16 mouse cellular contexts compared by ENCODE assay signal in genomic region chr4:10201835-10202234, GRCm38 (mm10).
DNase-seq lines count a peak whose midpoint lies in the region; ATAC-seq and TF ChIP-seq lines count a peak whose summit lies in the region.
"Had no signal": no experiment of that assay in that cellular context is flagged by ENCODE, and none has a peak within 500 bp of the region (broad histone marks: within the 10 kb centered on the region; RNA-seq: fewer than 3 reads in every experiment).

No protein-coding gene starts in this region.

- TF ChIP-seq EP300 in heart, adult 2 months (IDR thresholded peaks at IDR 0.05; ENCODE audit: insufficient read depth, low read depth, low read length) = no peak
- TF ChIP-seq EP300 in lung, postnatal 0 days (IDR thresholded peaks at IDR 0.05) = no peak

- H3K27me3 ChIP-seq in heart, adult 2 months (ENCODE audit: control insufficient read depth, insufficient read depth, low read length) = no peaks in the 10 kb centered on the region
- H3K27me3 ChIP-seq in lung, postnatal 0 days (replicated peaks; ENCODE audit: insufficient read depth, low read length) = no peaks in the 10 kb centered on the region
- H3K27me3 ChIP-seq in embryonic facial prominence, embryonic 11.5 days (ENCODE audit: control insufficient read depth, insufficient read depth, low read length) = no peaks in the 10 kb centered on the region
- H3K27me3 ChIP-seq in midbrain, postnatal 0 days (ENCODE audit: insufficient read depth, low read length) = no peaks in the 10 kb centered on the region
- H3K27me3 ChIP-seq: heart, embryonic 15.5 days; liver, embryonic 12.5 days; neural tube, embryonic 15.5 days had no signal

- no peak for DNase-seq in heart, adult 2 months
- DNase-seq in heart, adult 18-20 months = no peak
- DNase-seq in lung, postnatal 0 days (ENCODE audit: low spot score) = peak; percentile 15
- DNase-seq in lung, postnatal 14 days = no peak
- DNase-seq in embryonic facial prominence, embryonic 11.5 days (ENCODE audit: low spot score) = peak; percentile 77
- DNase-seq in midbrain, postnatal 0 days (ENCODE audit: low spot score) = peak; percentile 42
- no peak for DNase-seq in T-cell, adult 2 months (ENCODE audit: low spot score)
- no peak for DNase-seq in gastrocnemius, adult 18-20 months (ENCODE audit: low spot score)
- DNase-seq: adrenal gland, postnatal 10 days; gastrocnemius, postnatal 25 days; lung, postnatal 36 days; right cerebral cortex, postnatal 25 days; thymus, postnatal 36 days had no signal

- 38% methylated on average over 3 of the region's 3 CpGs for WGBS in heart, adult 2 months
- 38% methylated on average over 3 of the region's 3 CpGs for WGBS in lung, postnatal 0 days
- WGBS in embryonic facial prominence, embryonic 11.5 days = 28% methylated on average over 3 of the region's 3 CpGs
- 43% methylated on average over 3 of the region's 3 CpGs for WGBS in midbrain, postnatal 0 days

- no peaks in the 10 kb centered on the region for H3K79me2 ChIP-seq in heart, adult 2 months (replicated peaks; ENCODE audit: control insufficient read depth, insufficient read depth, low read length)

- TF ChIP-seq POLR2A in heart, adult 2 months (IDR thresholded peaks at IDR 0.05; ENCODE audit: insufficient read depth, low read depth, low read length) = no peak

- no peaks in the 10 kb centered on the region for H3K36me3 ChIP-seq in heart, adult 2 months (ENCODE audit: control insufficient read depth, insufficient read depth, low read length)
- no peaks in the 10 kb centered on the region for H3K36me3 ChIP-seq in lung, postnatal 0 days (ENCODE audit: insufficient read depth, low read length)
- H3K36me3 ChIP-seq in embryonic facial prominence, embryonic 11.5 days (replicated peaks; ENCODE audit: control insufficient read depth, insufficient read depth, low read depth, low read length) = no peaks in the 10 kb centered on the region
- H3K36me3 ChIP-seq in midbrain, postnatal 0 days (ENCODE audit: insufficient read depth, low read length) = no peaks in the 10 kb centered on the region
- H3K36me3 ChIP-seq: heart, embryonic 15.5 days; liver, embryonic 12.5 days; neural tube, embryonic 15.5 days had no signal

- H3K27ac ChIP-seq in heart, adult 2 months = no peak overlapping the region
- no peak overlapping the region for H3K27ac ChIP-seq in lung, postnatal 0 days (ENCODE audit: low read length)
- no peak overlapping the region for H3K27ac ChIP-seq in embryonic facial prominence, embryonic 11.5 days (replicated peaks; ENCODE audit: low read depth, low read length)
- no peak overlapping the region for H3K27ac ChIP-seq in midbrain, postnatal 0 days (ENCODE audit: low read depth, low read length)
- H3K27ac ChIP-seq: heart, embryonic 15.5 days; liver, embryonic 12.5 days; neural tube, embryonic 15.5 days had no signal

- no peak overlapping the region for H3K4me3 ChIP-seq in heart, adult 2 months
- H3K4me3 ChIP-seq in lung, postnatal 0 days (ENCODE audit: low read depth, low read length) = no peak overlapping the region
- H3K4me3 ChIP-seq in embryonic facial prominence, embryonic 11.5 days (ENCODE audit: low read depth, low read length) = no peak overlapping the region
- H3K4me3 ChIP-seq in midbrain, postnatal 0 days (ENCODE audit: low read depth, low read length) = no peak overlapping the region
- H3K4me3 ChIP-seq: heart, embryonic 15.5 days; liver, embryonic 12.5 days; neural tube, embryonic 15.5 days had no signal

- no peak for ATAC-seq in lung, postnatal 0 days
- peak; percentile 13; the same call in 1 of the 2 replicates for ATAC-seq in embryonic facial prominence, embryonic 11.5 days (replicated peaks; ENCODE audit: insufficient number of reproducible peaks, low FRiP score, low TSS enrichment, low read depth)
- ATAC-seq in midbrain, postnatal 0 days (ENCODE audit: low FRiP score) = no peak; the same call in 1 of the 2 replicates
- ATAC-seq: liver, embryonic 12.5 days had no signal

- no peaks in the 10 kb centered on the region for H3K4me1 ChIP-seq in heart, adult 2 months (ENCODE audit: control insufficient read depth, insufficient read depth, low read length)
- H3K4me1 ChIP-seq in lung, postnatal 0 days (ENCODE audit: insufficient read depth, low read depth, low read length) = no peaks in the 10 kb centered on the region
- H3K4me1 ChIP-seq in embryonic facial prominence, embryonic 11.5 days (ENCODE audit: control insufficient read depth, insufficient read depth, low read length) = no peaks in the 10 kb centered on the region
- H3K4me1 ChIP-seq in midbrain, postnatal 0 days (ENCODE audit: insufficient read depth, low read length) = no peaks in the 10 kb centered on the region
- H3K4me1 ChIP-seq: liver, embryonic 12.5 days; neural tube, embryonic 15.5 days had no signal

- no peaks in the 10 kb centered on the region for H3K9me3 ChIP-seq in lung, postnatal 0 days (ENCODE audit: low read length)
- H3K9me3 ChIP-seq in embryonic facial prominence, embryonic 11.5 days (replicated peaks; ENCODE audit: control insufficient read depth, low read length) = no peaks in the 10 kb centered on the region
- H3K9me3 ChIP-seq in midbrain, postnatal 0 days (ENCODE audit: low read length) = no peaks in the 10 kb centered on the region
- H3K9me3 ChIP-seq: heart, embryonic 15.5 days; liver, embryonic 12.5 days; neural tube, embryonic 15.5 days had no signal

- no peak overlapping the region for H3K9ac ChIP-seq in heart, adult 2 months (ENCODE audit: low read depth, low read length)
- no peak overlapping the region for H3K9ac ChIP-seq in lung, postnatal 0 days (replicated peaks; ENCODE audit: low read depth)
- H3K9ac ChIP-seq in embryonic facial prominence, embryonic 11.5 days (replicated peaks; ENCODE audit: low read length) = no peak overlapping the region
- no peak overlapping the region for H3K9ac ChIP-seq in midbrain, postnatal 0 days (replicated peaks; ENCODE audit: low read length, poor library complexity, severe bottlenecking)
- H3K9ac ChIP-seq: heart, embryonic 15.5 days; liver, embryonic 12.5 days; neural tube, embryonic 15.5 days had no signal

- peak; percentile 26 for TF ChIP-seq CTCF in heart, adult 2 months (IDR thresholded peaks at IDR 0.05)
- TF ChIP-seq CTCF in lung, postnatal 0 days (IDR thresholded peaks at IDR 0.05) = peak; percentile 33; the same call in 1 of the 2 replicates
- peak; percentile 60 for TF ChIP-seq CTCF in midbrain, postnatal 0 days (IDR thresholded peaks at IDR 0.05)

- H3K4me2 ChIP-seq in lung, postnatal 0 days (replicated peaks; ENCODE audit: low read depth, low read length) = no peak overlapping the region
- H3K4me2 ChIP-seq in embryonic facial prominence, embryonic 11.5 days (ENCODE audit: low read depth, low read length) = no peak overlapping the region
- no peak overlapping the region for H3K4me2 ChIP-seq in midbrain, postnatal 0 days (ENCODE audit: low read depth, low read length, poor library complexity, severe bottlenecking)
- H3K4me2 ChIP-seq: heart, embryonic 15.5 days; liver, embryonic 12.5 days; neural tube, embryonic 15.5 days had no signal

- intact Hi-C loops in heart, adult 2 months (cut with DNase I) = no loop called here

Comparison
In these comparisons a context has a peak if more than half of its experiments do, and no peak if none do; other contexts are left out.
1. DNase-seq: peak in lung, postnatal 0 days (single experiment), embryonic facial prominence, embryonic 11.5 days (single experiment) and midbrain, postnatal 0 days (single experiment); none in heart, adult 2 months (0 of 2), heart, adult 18-20 months (0 of 2), lung, postnatal 14 days (single experiment), T-cell, adult 2 months (single experiment) and gastrocnemius, adult 18-20 months (single experiment).
2. Peak in every context shown above with its lines, with median percentiles within 50 percentile points of each other: CTCF ChIP-seq.